16 mouse cellular contexts compared by ENCODE assay signal in the genomic region with DNA sequence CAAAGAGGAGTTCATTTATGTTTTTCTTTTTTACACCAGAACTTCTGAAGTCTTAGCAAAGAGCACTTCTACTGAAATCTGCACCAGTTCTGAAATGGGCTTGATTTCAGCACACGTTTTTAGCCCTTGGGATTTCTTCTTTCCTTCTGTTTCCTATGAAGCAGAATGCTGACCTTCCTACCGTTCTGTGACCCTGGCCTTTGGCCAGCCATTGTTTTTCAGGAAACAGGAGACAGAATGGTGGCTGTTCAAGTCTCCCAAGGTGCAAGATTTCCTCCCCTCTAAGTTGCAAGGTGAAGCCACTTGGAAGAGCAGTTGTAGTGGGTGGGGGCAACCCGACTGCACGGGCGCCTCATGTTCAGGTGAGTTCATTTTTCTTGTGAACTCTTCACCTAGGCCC.
DNase-seq lines count a peak whose midpoint lies in the region; ATAC-seq and TF ChIP-seq lines count a peak whose summit lies in the region.
"Had no signal": no experiment of that assay in that cellular context is flagged by ENCODE, and none has a peak within 500 bp of the region (broad histone marks: within the 10 kb centered on the region; RNA-seq: fewer than 3 reads in every experiment).

No protein-coding gene starts in this region.

- H3K9ac ChIP-seq in embryonic facial prominence, embryonic 14.5 days (ENCODE audit: low read depth, low read length), result no peak overlapping the region
- no peak overlapping the region for H3K9ac ChIP-seq in kidney, postnatal 0 days (ENCODE audit: low read depth, low read length)
- H3K9ac ChIP-seq: embryonic facial prominence, embryonic 15.5 days; limb, embryonic 12.5 days; neural tube, embryonic 15.5 days had no signal

- no peak for TF ChIP-seq CTCF in kidney, postnatal 0 days (IDR thresholded peaks at IDR 0.05; ENCODE audit: low read depth)

- peak; percentile 12 for DNase-seq in embryonic facial prominence, embryonic 14.5 days (ENCODE audit: low spot score)
- no peak for DNase-seq in embryonic facial prominence, embryonic 10.5 days (ENCODE audit: low spot score)
- peak; percentile 26 to 44 for DNase-seq in adrenal gland, postnatal 36 days
- DNase-seq in heart, postnatal 14 days, result peak; percentile 51 to 61
- DNase-seq in kidney, postnatal 0 days (ENCODE audit: low spot score), result peak; percentile 44
- DNase-seq in urinary bladder, adult 18-20 months (ENCODE audit: low spot score in 2 of 2), result no peak
- no peak for DNase-seq in embryo, embryonic 10 days (ENCODE audit: low spot score)
- DNase-seq: cerebellum, postnatal 36 days; gastrocnemius, adult 2 months had no signal

- H3K4me2 ChIP-seq in embryonic facial prominence, embryonic 14.5 days (ENCODE audit: low read depth, low read length), result no peak overlapping the region
- H3K4me2 ChIP-seq in kidney, postnatal 0 days (ENCODE audit: low read length), result no peak overlapping the region
- H3K4me2 ChIP-seq: embryonic facial prominence, embryonic 15.5 days; limb, embryonic 12.5 days; neural tube, embryonic 15.5 days had no signal

- no peaks in the 10 kb centered on the region for H3K36me3 ChIP-seq in embryonic facial prominence, embryonic 14.5 days (ENCODE audit: control insufficient read depth, insufficient read depth, low read length)
- H3K36me3 ChIP-seq in embryonic facial prominence, embryonic 10.5 days (replicated peaks), result no peaks in the 10 kb centered on the region
- H3K36me3 ChIP-seq in kidney, postnatal 0 days (ENCODE audit: insufficient read depth, low read length), result no peaks in the 10 kb centered on the region
- H3K36me3 ChIP-seq: embryonic facial prominence, embryonic 15.5 days; limb, embryonic 12.5 days; neural tube, embryonic 15.5 days had no signal

- H3K9me3 ChIP-seq in embryonic facial prominence, embryonic 14.5 days (ENCODE audit: control insufficient read depth, low read length), result no peaks in the 10 kb centered on the region
- no peaks in the 10 kb centered on the region for H3K9me3 ChIP-seq in embryonic facial prominence, embryonic 10.5 days
- no peaks in the 10 kb centered on the region for H3K9me3 ChIP-seq in kidney, postnatal 0 days (replicated peaks; ENCODE audit: low read length)
- H3K9me3 ChIP-seq: embryonic facial prominence, embryonic 15.5 days; limb, embryonic 12.5 days; neural tube, embryonic 15.5 days had no signal

- H3K4me3 ChIP-seq in embryonic facial prominence, embryonic 14.5 days (ENCODE audit: low read depth, low read length), result no peak overlapping the region
- H3K4me3 ChIP-seq in embryonic facial prominence, embryonic 10.5 days, result no peak overlapping the region
- no peak overlapping the region for H3K4me3 ChIP-seq in kidney, postnatal 0 days (replicated peaks; ENCODE audit: low read depth, low read length)
- H3K4me3 ChIP-seq: embryonic facial prominence, embryonic 15.5 days; gastrocnemius, adult 2 months; limb, embryonic 12.5 days; neural tube, embryonic 15.5 days had no signal

- H3K4me1 ChIP-seq in embryonic facial prominence, embryonic 14.5 days (ENCODE audit: control insufficient read depth, insufficient read depth, low read length), result no peaks in the 10 kb centered on the region
- H3K4me1 ChIP-seq in embryonic facial prominence, embryonic 10.5 days, result peaks cover 3% of the 10 kb centered on the region; the same call in 1 of the 2 replicates
- H3K4me1 ChIP-seq in kidney, postnatal 0 days (replicated peaks; ENCODE audit: insufficient read depth, low read length), result no peaks in the 10 kb centered on the region
- H3K4me1 ChIP-seq: embryonic facial prominence, embryonic 15.5 days had no signal

- WGBS in embryonic facial prominence, embryonic 14.5 days, result 45% methylated on average over 5 of the region's 5 CpGs
- WGBS in embryonic facial prominence, embryonic 10.5 days, result 56% methylated on average over 5 of the region's 5 CpGs
- 50% methylated on average over 5 of the region's 5 CpGs for WGBS in kidney, postnatal 0 days

- intact Hi-C loops in heart, postnatal 14 days (cut with DNase I), result loop anchor here (1.0 to 10.0 kb wide), 6 partner anchors 118 to 577 kb away; no protein-coding TSS in a partner anchor

- no peak overlapping the region for H3K27ac ChIP-seq in embryonic facial prominence, embryonic 14.5 days (replicated peaks; ENCODE audit: low read depth, low read length)
- H3K27ac ChIP-seq in embryonic facial prominence, embryonic 10.5 days (replicated peaks), result no peak overlapping the region
- H3K27ac ChIP-seq in kidney, postnatal 0 days, result no peak overlapping the region
- H3K27ac ChIP-seq: embryonic facial prominence, embryonic 15.5 days; gastrocnemius, adult 2 months; limb, embryonic 12.5 days; neural tube, embryonic 15.5 days had no signal

- no peaks in the 10 kb centered on the region for H3K27me3 ChIP-seq in embryonic facial prominence, embryonic 14.5 days (replicated peaks; ENCODE audit: control insufficient read depth, insufficient read depth, low read length)
- H3K27me3 ChIP-seq in embryonic facial prominence, embryonic 10.5 days (replicated peaks; ENCODE audit: low read depth, poor library complexity, severe bottlenecking), result no peaks in the 10 kb centered on the region
- no peaks in the 10 kb centered on the region for H3K27me3 ChIP-seq in kidney, postnatal 0 days (ENCODE audit: insufficient read depth, low read length)
- H3K27me3 ChIP-seq: embryonic facial prominence, embryonic 15.5 days; limb, embryonic 12.5 days; neural tube, embryonic 15.5 days; Patski had no signal

- no peak for ATAC-seq in embryonic facial prominence, embryonic 14.5 days (ENCODE audit: low read depth)
- ATAC-seq in kidney, postnatal 0 days (replicated peaks; ENCODE audit: low FRiP score, low read depth), result no peak
- no peak for ATAC-seq in megakaryocyte progenitor cell, adult 5-6 weeks (replicated peaks; ENCODE audit: poor library complexity)
- ATAC-seq: forebrain, embryonic 14.5 days; intestine, embryonic 16.5 days; Patski had no signal

Comparison
In these comparisons a context has a peak if more than half of its experiments do, and no peak if none do; other contexts are left out.
1. DNase-seq: peak in embryonic facial prominence, embryonic 14.5 days (single experiment), adrenal gland, postnatal 36 days (2 of 2), heart, postnatal 14 days (2 of 2) and kidney, postnatal 0 days (single experiment); none in embryonic facial prominence, embryonic 10.5 days (single experiment), urinary bladder, adult 18-20 months (0 of 2) and embryo, embryonic 10 days (single experiment).